Mouse (Mus musculus) lung, postnatal 25 days (tissue): ENCODE measurements around the gene Gm5741.
A peak's percentile ranks its signal among the peaks of the same experiment; 100 is the strongest.

ENCODE experiments used
- DNase-seq: peaks from one replicate; pipeline ENCODE4 v3.0.0; 2022; ENCODE audit warnings: low spot score

The Gm5741 gene

DNA sequence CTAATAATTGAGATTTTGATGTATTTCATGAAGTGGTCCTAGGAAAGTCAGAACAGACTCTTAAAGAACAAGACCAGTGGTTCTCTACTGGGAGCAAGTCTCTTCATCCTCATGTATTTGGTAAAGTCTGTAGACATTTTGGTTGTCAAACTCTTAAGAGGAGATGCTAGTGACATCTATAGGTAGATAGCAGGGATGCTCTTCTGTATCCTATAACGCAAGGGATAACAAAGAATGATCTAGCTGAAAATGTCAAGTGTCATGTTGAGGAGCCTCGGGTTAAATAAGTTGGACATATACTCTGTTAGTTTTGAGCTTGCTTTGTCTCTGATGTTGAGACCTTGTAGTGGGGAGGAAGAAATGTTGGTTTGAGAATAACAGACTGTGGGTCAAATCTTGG is 39.9 kb downstream of the Gm5741 start:
- no peak for DNase-seq

DNA sequence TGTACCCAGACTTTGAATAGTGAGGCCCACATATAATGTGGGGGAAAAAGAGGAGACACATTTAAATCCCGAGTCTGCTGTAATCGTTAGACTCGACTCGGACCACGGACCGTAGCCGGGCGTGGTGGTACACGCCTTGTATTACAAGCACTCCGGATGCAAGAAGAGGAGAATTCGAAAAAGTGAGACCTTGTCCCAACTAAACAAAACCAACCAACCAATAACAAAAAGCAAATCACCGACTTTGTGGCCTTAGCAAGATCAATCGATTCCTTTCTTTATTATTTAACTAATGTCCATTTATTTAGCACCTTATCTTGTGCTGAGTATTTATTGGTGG is 40.3 kb downstream of the Gm5741 start:
- DNase-seq = no peak

DNA sequence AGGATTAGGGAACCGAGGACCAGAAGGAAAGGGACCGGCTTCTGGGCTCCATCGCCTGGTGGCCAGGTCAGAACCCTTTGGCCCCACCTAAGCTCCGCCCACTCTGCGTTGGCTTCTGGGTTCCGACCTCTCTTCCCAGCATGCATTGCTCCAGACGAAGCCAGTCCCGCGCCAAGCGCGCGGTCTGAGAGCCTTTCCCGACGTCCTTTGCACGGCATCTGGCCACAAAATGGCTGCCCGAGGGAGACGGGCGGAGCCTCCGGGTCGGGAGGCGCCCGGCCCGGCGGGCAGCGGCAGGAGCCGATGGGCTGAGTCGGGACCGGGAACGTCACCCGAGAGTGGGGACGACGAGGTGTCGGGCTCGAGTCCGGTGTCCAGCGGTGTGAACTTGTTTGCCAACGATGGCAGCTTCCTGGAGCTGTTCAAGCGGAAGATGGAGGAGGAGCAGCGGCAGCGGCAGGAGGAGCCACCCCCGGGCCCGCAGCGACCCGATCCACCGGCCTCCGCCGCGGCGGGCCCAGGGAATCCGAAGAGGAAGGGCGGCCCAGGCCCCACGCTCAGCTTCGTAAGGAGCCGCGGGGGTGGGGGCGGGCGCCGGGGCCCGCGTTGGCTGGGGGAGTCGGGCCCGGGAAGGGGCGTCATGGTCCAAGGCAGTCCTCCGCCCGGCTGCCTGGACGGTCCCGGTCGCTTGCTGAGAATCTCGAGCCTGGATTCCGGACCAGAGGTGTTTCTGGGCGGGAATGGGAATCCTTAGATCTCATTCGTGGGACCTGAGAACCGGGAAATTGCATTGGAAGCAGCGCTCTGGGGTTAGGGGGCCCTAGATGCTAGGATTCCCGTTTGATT is 40.9 kb downstream of the Gm5741 start, which contains the start of gene Trir:
Gene Trir, plus strand, starts transcription at position 154 of the 846 bp plus-strand sequence.
- peak; percentile 99 for DNase-seq

DNA sequence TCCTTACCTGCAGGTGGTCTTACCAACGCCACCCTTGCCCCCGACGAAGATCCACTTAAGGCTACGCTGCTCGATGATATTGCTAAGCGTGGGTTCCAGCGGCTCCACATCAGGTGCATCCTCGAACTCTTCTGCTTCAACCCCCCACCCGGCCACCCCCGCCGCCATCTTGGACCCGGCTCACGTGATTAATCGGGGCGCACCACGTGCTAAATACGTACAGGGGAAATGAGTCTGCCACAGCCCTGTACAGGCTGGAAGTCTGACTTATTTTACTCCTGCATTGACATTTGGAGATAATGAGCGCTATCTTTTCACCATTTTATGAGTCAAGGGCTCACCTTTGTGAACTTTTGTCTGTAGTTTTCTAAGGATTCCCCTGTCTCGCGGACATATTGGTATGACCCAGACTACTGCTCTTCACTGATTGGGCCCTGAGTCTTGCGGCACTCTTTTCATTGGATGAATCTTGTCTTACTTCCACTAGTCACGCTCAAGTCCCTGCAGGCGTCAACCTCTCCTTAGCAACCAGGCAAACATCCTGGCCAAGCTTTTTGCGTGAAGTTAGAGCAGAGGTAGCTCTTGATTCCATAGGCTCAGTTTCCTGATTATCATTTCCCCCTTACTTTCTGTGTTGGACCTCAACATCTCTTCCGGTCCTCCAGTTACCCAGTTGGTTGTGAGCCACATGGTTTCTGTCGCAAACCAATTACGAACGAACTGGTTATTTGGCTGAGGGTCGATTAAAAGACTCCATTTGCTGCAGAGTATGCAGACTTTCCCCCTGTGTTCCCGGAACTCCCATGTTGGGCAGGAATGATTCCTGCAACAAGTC is 42.5 kb downstream of the Gm5741 start, which contains the start of gene Asna1:
Gene Asna1, minus strand, starts transcription at position 184 of the 835 bp plus-strand sequence.
- DNase-seq = peak; percentile 94

DNA sequence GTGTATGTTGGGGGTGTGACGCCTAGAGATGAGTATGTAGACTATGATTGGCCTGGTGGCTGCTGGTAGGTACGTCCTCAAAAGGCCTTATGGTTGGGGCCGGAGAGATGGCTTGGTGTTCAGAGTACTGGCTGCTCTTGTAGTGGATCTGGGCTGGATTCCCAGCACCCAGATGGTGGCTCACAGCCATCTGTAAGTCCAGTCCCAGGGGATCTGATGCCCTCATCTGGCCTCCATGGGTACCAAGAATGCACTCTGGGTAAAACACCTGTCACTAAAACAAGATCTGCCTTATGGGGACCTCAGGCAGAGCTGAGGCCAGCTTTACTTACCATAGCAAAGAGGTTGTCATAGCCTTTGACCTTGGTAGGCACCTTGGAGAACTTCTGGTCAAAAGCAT is 43.9 kb downstream of the Gm5741 start:
- no peak for DNase-seq

DNA sequence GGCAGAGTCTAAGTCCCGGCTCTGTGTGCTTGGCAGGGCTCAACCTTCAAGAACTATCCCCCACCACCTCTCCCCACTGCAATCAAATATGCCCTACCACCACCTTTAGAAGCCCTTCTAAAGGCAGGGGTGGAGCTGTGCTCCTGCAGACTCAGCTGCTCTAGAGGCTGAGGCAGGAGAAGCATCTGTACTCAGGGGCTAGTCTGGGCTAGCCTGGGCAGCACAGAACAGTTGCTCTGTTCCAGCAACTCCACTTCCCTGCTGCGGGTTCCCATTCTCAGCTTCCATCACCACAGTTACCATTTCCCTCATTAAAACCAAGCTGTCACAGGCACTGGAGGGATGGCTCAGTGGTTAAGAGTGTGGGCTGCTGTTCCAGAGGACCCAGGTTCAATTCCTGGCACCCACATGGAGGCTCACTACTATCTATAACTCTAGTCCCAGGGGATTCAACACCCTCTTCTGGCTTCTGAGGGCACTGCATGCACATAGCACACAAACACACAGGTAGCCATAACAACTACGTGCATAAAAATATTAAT is 46.2 kb downstream of the Gm5741 start:
- DNase-seq = no peak
